Mouse (Mus musculus): ENCODE measurements around the gene Stx6. TPM values are rescaled to one million over a fixed set of nuclear protein-coding genes. Genes with fewer than 3 reads are reported as not detected.

Stx6 gene
- 57.1 and 59.9 TPM in 2 replicates for polyA plus RNA-seq (2015; fragmentation: Nextera tagmentation; extraction: Ambion mirVana)

- peak within 1 kb of the TSS; percentile 91 for H3K9ac ChIP-seq (ENCODE audit: low read depth, low read length)
- peak; percentile 99 for ATAC-seq (replicated peaks; ENCODE audit: low FRiP score, low read depth)
- peak within 1 kb of the TSS; percentile 94 for H3K27ac ChIP-seq
- DNase-seq (ENCODE audit: low spot score) = peak; percentile 100
- no peaks in the 10 kb centered on the region for H3K4me1 ChIP-seq (replicated peaks; ENCODE audit: insufficient read depth, low read length)
- WGBS = 3% methylated on average over 46 of the region's 48 CpGs
- peak within 1 kb of the TSS; percentile 75 for H3K4me2 ChIP-seq (ENCODE audit: low read length)
- peak within 1 kb of the TSS; percentile 97 for H3K4me3 ChIP-seq (replicated peaks; ENCODE audit: low read depth, low read length)
- H3K36me3 ChIP-seq (ENCODE audit: insufficient read depth, low read length) = no peaks in the 10 kb centered on the region
- H3K9me3 ChIP-seq (replicated peaks; ENCODE audit: low read length) = no peaks in the 10 kb centered on the region
- no peak for TF ChIP-seq CTCF (IDR thresholded peaks at IDR 0.05; ENCODE audit: low read depth)
- H3K27me3 ChIP-seq (ENCODE audit: insufficient read depth, low read length) = no peaks in the 10 kb centered on the region
These were observed at the start of gene Stx6 for GRCm38 (mm10) chr1:155158141-155158969. Gene Stx6 (plus strand): TSS chr1:155158715.

- no peak for ATAC-seq (replicated peaks; ENCODE audit: low FRiP score, low read depth)
- no peak overlapping the region for H3K9ac ChIP-seq (ENCODE audit: low read depth, low read length)
- H3K27me3 ChIP-seq (ENCODE audit: insufficient read depth, low read length) = no peaks in the 10 kb centered on the region
- H3K4me2 ChIP-seq (ENCODE audit: low read length) = peak overlapping the region; percentile 42
- no peak for TF ChIP-seq CTCF (IDR thresholded peaks at IDR 0.05; ENCODE audit: low read depth)
- H3K4me3 ChIP-seq (replicated peaks; ENCODE audit: low read depth, low read length) = no peak overlapping the region
- no peaks in the 10 kb centered on the region for H3K9me3 ChIP-seq (replicated peaks; ENCODE audit: low read length)
- DNase-seq (ENCODE audit: low spot score) = no peak
- H3K27ac ChIP-seq = no peak overlapping the region
- 0 out of 2 replicates have a peak, but pooled peaks cover 6% of the 10 kb centered on the region for H3K4me1 ChIP-seq (replicated peaks; ENCODE audit: insufficient read depth, low read length)
- no peaks in the 10 kb centered on the region for H3K36me3 ChIP-seq (ENCODE audit: insufficient read depth, low read length)
- WGBS = 17% methylated on average over 18 of the region's 18 CpGs
These were observed 48.8 kb upstream of the Stx6 start for GRCm38 (mm10) chr1:155109387-155110350.

GRCm38 (mm10) chr1:155111491-155111890, 47.0 kb upstream of the Stx6 start:
- no peak overlapping the region for H3K27ac ChIP-seq
- no peak for TF ChIP-seq CTCF (IDR thresholded peaks at IDR 0.05; ENCODE audit: low read depth)
- no peak overlapping the region for H3K9ac ChIP-seq (ENCODE audit: low read depth, low read length)
- 0 out of 2 replicates have a peak, but pooled peaks cover 6% of the 10 kb centered on the region for H3K4me1 ChIP-seq (replicated peaks; ENCODE audit: insufficient read depth, low read length)
- H3K36me3 ChIP-seq (ENCODE audit: insufficient read depth, low read length) = no peaks in the 10 kb centered on the region
- ATAC-seq (replicated peaks; ENCODE audit: low FRiP score, low read depth) (no peak), DNase-seq (ENCODE audit: low spot score) (no peak)
- H3K9me3 ChIP-seq (replicated peaks; ENCODE audit: low read length) = no peaks in the 10 kb centered on the region
- 46% methylated on average over 6 of the region's 6 CpGs for WGBS
- H3K27me3 ChIP-seq (ENCODE audit: insufficient read depth, low read length) = no peaks in the 10 kb centered on the region
- H3K4me2 ChIP-seq (ENCODE audit: low read length) = no peak overlapping the region
- no peak overlapping the region for H3K4me3 ChIP-seq (replicated peaks; ENCODE audit: low read depth, low read length)

- no peak for TF ChIP-seq CTCF (IDR thresholded peaks at IDR 0.05; ENCODE audit: low read depth)
- peak; percentile 43; the same call in 1 of the 2 replicates for ATAC-seq (replicated peaks; ENCODE audit: low FRiP score, low read depth)
- Histone ChIP-seq H3K4me1 (replicated peaks; ENCODE audit: insufficient read depth, low read length) (0 out of 2 replicates have a peak, but pooled peaks cover 6% of the 10 kb centered on the region), H3K9me3 (replicated peaks; ENCODE audit: low read length) (no peaks in the 10 kb centered on the region), H3K4me3 (replicated peaks; ENCODE audit: low read depth, low read length) (no peak overlapping the region), H3K4me2 (ENCODE audit: low read length) (no peak overlapping the region), H3K9ac (ENCODE audit: low read depth, low read length) (no peak overlapping the region), H3K27me3 (ENCODE audit: insufficient read depth, low read length) (no peaks in the 10 kb centered on the region), H3K27ac (no peak overlapping the region), H3K36me3 (ENCODE audit: insufficient read depth, low read length) (no peaks in the 10 kb centered on the region)
- no peak for DNase-seq (ENCODE audit: low spot score)
- 29% methylated on average over 4 of the region's 4 CpGs for WGBS
These were observed 46.4 kb upstream of the Stx6 start for GRCm38 (mm10) chr1:155112118-155112517.

GRCm38 (mm10) chr1:155112875-155113274, 45.6 kb upstream of the Stx6 start:
- Histone ChIP-seq H3K36me3 (ENCODE audit: insufficient read depth, low read length) (no peaks in the 10 kb centered on the region), H3K27me3 (ENCODE audit: insufficient read depth, low read length) (no peaks in the 10 kb centered on the region), H3K4me1 (replicated peaks; ENCODE audit: insufficient read depth, low read length) (0 out of 2 replicates have a peak, but pooled peaks cover 6% of the 10 kb centered on the region), H3K4me2 (ENCODE audit: low read length) (no peak overlapping the region), H3K9me3 (replicated peaks; ENCODE audit: low read length) (no peaks in the 10 kb centered on the region), H3K27ac (no peak overlapping the region), H3K4me3 (replicated peaks; ENCODE audit: low read depth, low read length) (no peak overlapping the region), H3K9ac (ENCODE audit: low read depth, low read length) (no peak overlapping the region)
- no peak for ATAC-seq (replicated peaks; ENCODE audit: low FRiP score, low read depth)
- TF ChIP-seq CTCF (IDR thresholded peaks at IDR 0.05; ENCODE audit: low read depth) = no peak
- WGBS = 92% methylated on average over 1 of the region's 1 CpGs
- DNase-seq (ENCODE audit: low spot score) = no peak

- no peaks in the 10 kb centered on the region for H3K27me3 ChIP-seq (ENCODE audit: insufficient read depth, low read length)
- 52% methylated on average over 3 of the region's 3 CpGs for WGBS
- 0 out of 2 replicates have a peak, but pooled peaks cover 6% of the 10 kb centered on the region for H3K4me1 ChIP-seq (replicated peaks; ENCODE audit: insufficient read depth, low read length)
- no peak overlapping the region for H3K27ac ChIP-seq
- no peaks in the 10 kb centered on the region for H3K36me3 ChIP-seq (ENCODE audit: insufficient read depth, low read length)
- DNase-seq (ENCODE audit: low spot score) (no peak), ATAC-seq (replicated peaks; ENCODE audit: low FRiP score, low read depth) (no peak)
- no peak overlapping the region for H3K9ac ChIP-seq (ENCODE audit: low read depth, low read length)
- TF ChIP-seq CTCF (IDR thresholded peaks at IDR 0.05; ENCODE audit: low read depth) = no peak
- no peak overlapping the region for H3K4me2 ChIP-seq (ENCODE audit: low read length)
- H3K9me3 ChIP-seq (replicated peaks; ENCODE audit: low read length) = no peaks in the 10 kb centered on the region
- H3K4me3 ChIP-seq (replicated peaks; ENCODE audit: low read depth, low read length) = no peak overlapping the region
These were observed 44.6 kb upstream of the Stx6 start for GRCm38 (mm10) chr1:155113946-155114345.

Measured in kidney, postnatal 0 days (tissue).